ENCODE assay signal across 18 mouse cellular contexts in genomic region chr6:92036372-92036771, GRCm38 (mm10). TPM values are rescaled to one million over a fixed set of nuclear protein-coding genes. Genes with fewer than 3 reads are reported as not detected.
A peak's percentile ranks its signal among the peaks of the same experiment; 100 is the strongest.
DNase-seq lines count a peak whose midpoint lies in the region; ATAC-seq and TF ChIP-seq lines count a peak whose summit lies in the region.
"Had no signal": no experiment of that assay in that cellular context is flagged by ENCODE, and none has a peak within 500 bp of the region (broad histone marks: within the 10 kb centered on the region; RNA-seq: fewer than 3 reads in every experiment).

No protein-coding gene starts in this region.

- peak; percentile 50 to 58 for DNase-seq in heart, adult 9 months (ENCODE audit: low spot score in 2 of 2)
- no peak for DNase-seq in heart, adult 8-10 months (ENCODE audit: low spot score)
- DNase-seq in spleen, adult 2 months (ENCODE audit: low read depth in 1 of 2, low spot score in 2 of 2), result no peak
- DNase-seq in spleen, adult 12 weeks (ENCODE audit: low spot score), result no peak
- peak; percentile 26 for DNase-seq in yolk sac, embryonic 10.5 days (ENCODE audit: low spot score)
- DNase-seq in left cerebral cortex, adult 18-20 months (ENCODE audit: low spot score in 2 of 2), result no peak
- DNase-seq in cerebellum, adult 8-10 months, result no peak
- DNase-seq: adrenal gland, postnatal 25 days; cerebellum, adult 11 months; liver; thymus, adult 2 months had no signal

- no peak for TF ChIP-seq CTCF in spleen, adult 2 months (IDR thresholded peaks at IDR 0.05; ENCODE audit: extremely low read depth, insufficient read depth, insufficient read length, insufficient replicate concordance)

- H3K4me1 ChIP-seq in spleen, adult 2 months (ENCODE audit: control insufficient read depth, insufficient read depth, insufficient read length), result no peaks in the 10 kb centered on the region
- peaks cover 40% of the 10 kb centered on the region for H3K4me1 ChIP-seq in lung, embryonic 15.5 days
- H3K4me1 ChIP-seq: forebrain, embryonic 12.5 days had no signal

- H3K9me3 ChIP-seq in lung, embryonic 15.5 days, result no peaks in the 10 kb centered on the region
- H3K9me3 ChIP-seq: forebrain, embryonic 12.5 days; G1E; heart, embryonic 15.5 days; neural tube, embryonic 12.5 days had no signal

- no peak overlapping the region for H3K4me3 ChIP-seq in spleen, adult 2 months (ENCODE audit: extremely low read depth, insufficient read depth, insufficient read length)
- no peak overlapping the region for H3K4me3 ChIP-seq in lung, embryonic 15.5 days
- H3K4me3 ChIP-seq: forebrain, embryonic 12.5 days; heart, embryonic 15.5 days; neural tube, embryonic 12.5 days had no signal

- H3K9ac ChIP-seq in lung, embryonic 15.5 days, result no peak overlapping the region
- H3K9ac ChIP-seq: forebrain, embryonic 12.5 days; heart, embryonic 15.5 days; neural tube, embryonic 12.5 days had no signal

- H3K36me3 ChIP-seq in spleen, adult 2 months (ENCODE audit: control insufficient read depth, insufficient read depth, low read length), result no peaks in the 10 kb centered on the region
- no peaks in the 10 kb centered on the region for H3K36me3 ChIP-seq in lung, embryonic 15.5 days
- H3K36me3 ChIP-seq: forebrain, embryonic 12.5 days; G1E; heart, embryonic 15.5 days; neural tube, embryonic 12.5 days had no signal

- no peak overlapping the region for H3K4me2 ChIP-seq in lung, embryonic 15.5 days
- H3K4me2 ChIP-seq: forebrain, embryonic 12.5 days; heart, embryonic 15.5 days; neural tube, embryonic 12.5 days had no signal

- TF ChIP-seq POLR2A in spleen, adult 2 months (IDR thresholded peaks at IDR 0.05; ENCODE audit: low read depth, low read length), result no peak

- 0 out of 2 replicates have a peak overlapping the region, but pooled peaks have one; percentile 3 for H3K27ac ChIP-seq in spleen, adult 2 months (ENCODE audit: insufficient read depth, low read length)
- H3K27ac ChIP-seq in lung, embryonic 15.5 days, result peak overlapping the region; percentile 29; the same call in 1 of the 2 replicates
- H3K27ac ChIP-seq: forebrain, embryonic 12.5 days; heart, embryonic 15.5 days; hindbrain, postnatal 0 days; neural tube, embryonic 12.5 days had no signal

- WGBS in spleen, adult 2 months, result 86% methylated on average over 5 of the region's 5 CpGs
- WGBS in lung, embryonic 15.5 days, result 25% methylated on average over 5 of the region's 5 CpGs

- H3K27me3 ChIP-seq in spleen, adult 2 months (ENCODE audit: control insufficient read depth, insufficient read depth, low read length), result no peaks in the 10 kb centered on the region
- H3K27me3 ChIP-seq in lung, embryonic 15.5 days, result no peaks in the 10 kb centered on the region
- H3K27me3 ChIP-seq: forebrain, embryonic 12.5 days; heart, embryonic 15.5 days; neural tube, embryonic 12.5 days had no signal

- peak; percentile 78; the same call in 1 of the 2 replicates for ATAC-seq in lung, embryonic 15.5 days (ENCODE audit: borderline replicate concordance, extremely low read depth, low FRiP score, low TSS enrichment)
- ATAC-seq: hindbrain, postnatal 0 days had no signal

RNA-seq across cellular contexts. Expression of gene Nr2c2, which starts 54.8 kb away (rescaled TPM):
- total RNA-seq in heart, adult 8-10 months (2022), result 10 to 100 TPM; 20.0 to 24.9 (median 21.8) TPM
- 14.3 and 20.5 TPM in 2 replicates for polyA plus RNA-seq in spleen, adult 2 months (2012; rRNA removed)
- polyA plus RNA-seq in lung, embryonic 15.5 days (2015; fragmentation: Nextera tagmentation; extraction: Ambion mirVana), result 23.1 and 26.2 TPM in 2 replicates
- total RNA-seq in left cerebral cortex, adult 18-20 months (2021), result 100 to 1,000 TPM in 1 of 2 experiments, 10 to 100 TPM in 1; 99.1 to 105 TPM

RNA-seq across cellular contexts. Expression of gene Fgd5, which starts 57.7 kb away (rescaled TPM):
- total RNA-seq in heart, adult 8-10 months (2022), result 10 to 100 TPM; 18.1 to 25.7 (median 20.8) TPM
- 5.9 and 7.1 TPM in 2 replicates for polyA plus RNA-seq in spleen, adult 2 months (2012; rRNA removed)
- polyA plus RNA-seq in lung, embryonic 15.5 days (2015; fragmentation: Nextera tagmentation; extraction: Ambion mirVana), result 18.6 and 21.2 TPM in 2 replicates
- total RNA-seq in left cerebral cortex, adult 18-20 months (2021), result 1 to 10 TPM; 5.3 to 5.8 TPM
- total RNA-seq: megakaryocyte, adult 5-6 weeks had no signal

Comparison
In these comparisons a context has a peak if more than half of its experiments do, and no peak if none do; other contexts are left out.
1. DNase-seq: peak in heart, adult 9 months (2 of 2) and yolk sac, embryonic 10.5 days (single experiment); none in heart, adult 8-10 months (single experiment), spleen, adult 2 months (0 of 2), spleen, adult 12 weeks (single experiment), left cerebral cortex, adult 18-20 months (0 of 2) and cerebellum, adult 8-10 months (single experiment).